Mouse (Mus musculus) CD4-positive naive resting alpha-beta T cell, adult 76 days (primary cell): Measurements from ENCODE around the gene Ctu1. TPM values are rescaled to one million over a fixed set of nuclear protein-coding genes. Genes with fewer than 3 reads are reported as not detected.

Experiments
- total RNA-seq: library from RNA; stranded (reverse); gene quantifications from one replicate; pipeline ENCODE4 v1.2.4, GENCODE M21; 2023

Gene Ctu1
- 6.6 TPM for total RNA-seq

GRCm38 (mm10) chr7:43671809-43672580 lies at the start of gene Ctu1:
Gene Ctu1, plus strand, starts transcription at chr7:43672016.

GRCm38 (mm10) chr7:43634500-43634899 lies 37.3 kb upstream of the Ctu1 start, which contains the start of gene Ceacam18:
Gene Ceacam18, plus strand, starts transcription at chr7:43634707.

GRCm38 (mm10) chr7:43660002-43660401 lies 11.8 kb upstream of the Ctu1 start, which contains the start of gene Siglece:
Gene Siglece, minus strand, starts transcription at chr7:43660161.

DNA sequence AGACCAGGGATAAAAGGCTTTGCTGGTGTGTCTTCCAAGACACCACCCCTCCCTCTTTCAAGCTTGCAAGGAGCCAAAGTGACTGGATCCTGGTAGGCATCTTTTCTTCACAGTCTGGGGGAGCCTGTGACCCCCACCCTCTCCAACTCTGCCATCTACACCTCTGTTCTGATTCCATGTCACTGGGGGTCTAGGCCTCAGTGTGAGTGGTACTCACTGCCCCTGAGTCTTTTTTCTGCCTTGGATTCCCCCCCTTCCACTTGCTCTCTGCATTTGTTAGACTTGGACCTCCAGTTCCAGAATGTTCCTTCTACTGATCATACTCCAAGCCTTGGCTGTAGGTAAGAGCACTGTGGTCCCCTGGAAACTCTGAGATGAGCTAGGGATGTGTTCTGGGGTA lies 18.3 kb downstream of the Ctu1 start, which contains the start of gene Klk14:
Klk14 (plus strand) TSS at position 301 of the 400 bp plus-strand sequence.

GRCm38 (mm10) chr7:43712267-43712666 lies 40.5 kb downstream of the Ctu1 start, which contains the start of gene Klk13:
Gene Klk13, plus strand, starts transcription at chr7:43712567.

Other genes with a start within 250 kb of the Ctu1 start
- not detected for gene Lim2, start 244.3 kb upstream of the Ctu1 start, total RNA-seq
- 14.9 TPM for gene Nkg7, start 234.9 kb upstream of the Ctu1 start, total RNA-seq
- gene Cldnd2, start 231.2 kb upstream of the Ctu1 start, total RNA-seq, result not detected
- gene Etfb, start 227.9 kb upstream of the Ctu1 start, total RNA-seq, result 29.9 TPM
- not detected for gene Gm45233, start 227.9 kb upstream of the Ctu1 start, total RNA-seq
- 1.3 TPM for gene Vsig10l, start 208.9 kb upstream of the Ctu1 start, total RNA-seq
- gene Iglon5, start 181.9 kb upstream of the Ctu1 start, total RNA-seq, result not detected
- gene 4931406B18Rik, start 166.1 kb upstream of the Ctu1 start, total RNA-seq, result not detected
- 1.7 TPM for gene Cd33, start 127.6 kb upstream of the Ctu1 start, total RNA-seq
- gene Zfp658, start 109.8 kb upstream of the Ctu1 start, total RNA-seq, result 4.1 TPM
- gene Zfp719, start 92.4 kb upstream of the Ctu1 start, total RNA-seq, result 12.8 TPM
- gene Zfp819, start 64.8 kb upstream of the Ctu1 start, total RNA-seq, result not detected
- not detected for gene Ceacam18, start 37.3 kb upstream of the Ctu1 start, total RNA-seq
- gene Siglece, start 11.9 kb upstream of the Ctu1 start, total RNA-seq, result 4.0 TPM
- not detected for gene Klk14, start 18.4 kb downstream of the Ctu1 start, total RNA-seq
- not detected for gene Klk13, start 40.6 kb downstream of the Ctu1 start, total RNA-seq
- gene Klk12, start 96.9 kb downstream of the Ctu1 start, total RNA-seq, result not detected
- gene Klk11, start 102.6 kb downstream of the Ctu1 start, total RNA-seq, result not detected
- not detected for gene Klk10, start 109.0 kb downstream of the Ctu1 start, total RNA-seq
- not detected for gene Klk9, start 119.9 kb downstream of the Ctu1 start, total RNA-seq
- 92.4 TPM for gene Klk8, start 125.6 kb downstream of the Ctu1 start, total RNA-seq
- gene Klk7, start 139.3 kb downstream of the Ctu1 start, total RNA-seq, result not detected
- gene Klk6, start 152.5 kb downstream of the Ctu1 start, total RNA-seq, result not detected
- not detected for gene Klk5, start 170.0 kb downstream of the Ctu1 start, total RNA-seq
- gene Klk4, start 209.1 kb downstream of the Ctu1 start, total RNA-seq, result not detected